10 mouse cellular contexts compared by ENCODE assay signal in genomic region chr4:132262358-132262616, GRCm38 (mm10). TPM values are rescaled to one million over a fixed set of nuclear protein-coding genes. Genes with fewer than 3 reads are reported as not detected.
DNase-seq lines count a peak whose midpoint lies in the region; ATAC-seq and TF ChIP-seq lines count a peak whose summit lies in the region.
"Had no signal": no experiment of that assay in that cellular context is flagged by ENCODE, and none has a peak within 500 bp of the region (broad histone marks: within the 10 kb centered on the region; RNA-seq: fewer than 3 reads in every experiment).

No protein-coding gene starts in this region.

- H3K9me3 ChIP-seq in hindbrain, embryonic 10.5 days = no peaks in the 10 kb centered on the region
- no peaks in the 10 kb centered on the region for H3K9me3 ChIP-seq in hindbrain, embryonic 11.5 days (ENCODE audit: control insufficient read depth, low read length)
- peaks cover 2% of the 10 kb centered on the region for H3K9me3 ChIP-seq in CH12.LX (replicated peaks; ENCODE audit: low read length)
- 0 out of 2 replicates have a peak, but pooled peaks cover 2% of the 10 kb centered on the region for H3K9me3 ChIP-seq in embryonic facial prominence, embryonic 10.5 days
- no peaks in the 10 kb centered on the region for H3K9me3 ChIP-seq in liver, embryonic 16.5 days (replicated peaks; ENCODE audit: control insufficient read depth, low read length)

- peak overlapping the region; percentile 99 for H3K27ac ChIP-seq in hindbrain, embryonic 10.5 days
- no peak overlapping the region for H3K27ac ChIP-seq in hindbrain, embryonic 11.5 days (ENCODE audit: low read depth, low read length)
- no peak overlapping the region for H3K27ac ChIP-seq in CH12.LX (ENCODE audit: insufficient read depth, low read depth)
- H3K27ac ChIP-seq in embryonic facial prominence, embryonic 10.5 days (replicated peaks) = peak overlapping the region; percentile 99
- H3K27ac ChIP-seq in liver, embryonic 16.5 days (ENCODE audit: low read length) = peak overlapping the region; percentile 91

- in situ Hi-C loops in CH12.LX (cut with MboI; ENCODE audit: low pct_ligation_motif_present, low pct_unique_long_range_greater_than_20kb, low sequenced_read_pairs) = no loop called here

- H3K4me1 ChIP-seq in hindbrain, embryonic 10.5 days (replicated peaks) = peaks cover 26% of the 10 kb centered on the region
- peaks cover 4% of the 10 kb centered on the region; the same call in 1 of the 2 replicates for H3K4me1 ChIP-seq in hindbrain, embryonic 11.5 days (replicated peaks; ENCODE audit: control insufficient read depth, insufficient read depth, low read length)
- H3K4me1 ChIP-seq in CH12.LX (ENCODE audit: control insufficient read depth in 1 of 2, insufficient read depth in 2 of 2) = peaks cover 5 to 16% of the 10 kb centered on the region in 2 experiments; a peak in 3 of 4 replicates
- H3K4me1 ChIP-seq in embryonic facial prominence, embryonic 10.5 days = peaks cover 23% of the 10 kb centered on the region
- H3K4me1 ChIP-seq in liver, embryonic 16.5 days (ENCODE audit: control insufficient read depth, low read depth, low read length) = peaks cover 25% of the 10 kb centered on the region

- no peaks in the 10 kb centered on the region for H3K27me3 ChIP-seq in hindbrain, embryonic 10.5 days (ENCODE audit: insufficient read depth, poor library complexity, severe bottlenecking)
- no peaks in the 10 kb centered on the region for H3K27me3 ChIP-seq in hindbrain, embryonic 11.5 days (ENCODE audit: control insufficient read depth, insufficient read depth, low read length)
- no peaks in the 10 kb centered on the region for H3K27me3 ChIP-seq in CH12.LX (replicated peaks)
- H3K27me3 ChIP-seq in embryonic facial prominence, embryonic 10.5 days (replicated peaks; ENCODE audit: low read depth, poor library complexity, severe bottlenecking) = no peaks in the 10 kb centered on the region
- H3K27me3 ChIP-seq in liver, embryonic 16.5 days (ENCODE audit: control insufficient read depth, insufficient read depth, low read depth, low read length) = no peaks in the 10 kb centered on the region
- H3K27me3 ChIP-seq: Patski had no signal

- no peak for TF ChIP-seq RAD21 in CH12.LX (IDR thresholded peaks at IDR 0.05; ENCODE audit: low read depth, low read length)

- H3K4me2 ChIP-seq in hindbrain, embryonic 11.5 days (replicated peaks; ENCODE audit: low read depth, low read length) = no peak overlapping the region
- peak overlapping the region; percentile 90 for H3K4me2 ChIP-seq in CH12.LX (ENCODE audit: insufficient read depth, low read depth, poor library complexity, severe bottlenecking)
- H3K4me2 ChIP-seq in liver, embryonic 16.5 days (ENCODE audit: low read depth, low read length) = peak overlapping the region; percentile 81

- ATAC-seq in hindbrain, embryonic 11.5 days (ENCODE audit: low FRiP score) = no peak
- no peak for ATAC-seq in liver, embryonic 16.5 days (ENCODE audit: low read depth)
- ATAC-seq in megakaryocyte-erythroid progenitor cell, adult 5-6 weeks (replicated peaks; ENCODE audit: low FRiP score, low TSS enrichment, poor library complexity, severe bottlenecking) = no peak
- ATAC-seq: Patski had no signal

- dilution Hi-C loops in CH12.LX (cut with MboI; ENCODE audit: extremely low pct_ligation_motif_present, extremely low pct_unique_long_range_greater_than_20kb, low sequenced_read_pairs) = no loop called here

- peaks cover 24% of the 10 kb centered on the region for H3K79me2 ChIP-seq in CH12.LX (replicated peaks; ENCODE audit: control insufficient read depth, extremely low read depth, insufficient read depth, poor library complexity, severe bottlenecking)

- no peak for TF ChIP-seq EP300 in CH12.LX (IDR thresholded peaks at IDR 0.05; ENCODE audit: low read length)

- 0 out of 2 replicates have a peak, but pooled peaks cover 5% of the 10 kb centered on the region for H3K36me3 ChIP-seq in hindbrain, embryonic 10.5 days
- H3K36me3 ChIP-seq in hindbrain, embryonic 11.5 days (ENCODE audit: control insufficient read depth, insufficient read depth, low read length) = no peaks in the 10 kb centered on the region
- H3K36me3 ChIP-seq in CH12.LX (replicated peaks in 1 of 2; ENCODE audit: control insufficient read depth in 1 of 2, insufficient read depth in 1 of 2, low read length in 1 of 2) = peaks cover 0 to 36% of the 10 kb centered on the region in 2 experiments
- 0 out of 2 replicates have a peak, but pooled peaks cover 11% of the 10 kb centered on the region for H3K36me3 ChIP-seq in embryonic facial prominence, embryonic 10.5 days (replicated peaks)
- H3K36me3 ChIP-seq in liver, embryonic 16.5 days (ENCODE audit: control insufficient read depth, insufficient read depth) = no peaks in the 10 kb centered on the region

- DNase-seq in hindbrain, embryonic 10.5 days (ENCODE audit: low spot score) = no peak
- DNase-seq in hindbrain, embryonic 11.5 days (ENCODE audit: low spot score) = no peak
- no peak for DNase-seq in CH12.LX (ENCODE audit: extremely low read depth)
- no peak for DNase-seq in embryonic facial prominence, embryonic 10.5 days (ENCODE audit: low spot score)
- DNase-seq in gastrocnemius, postnatal 10 days = no peak
- DNase-seq in ovary, adult 18-20 months (ENCODE audit: low spot score) = no peak
- DNase-seq: cerebellum, adult 11 months had no signal

- WGBS in hindbrain, embryonic 10.5 days = 83% methylated on average over 5 of the region's 5 CpGs
- WGBS in hindbrain, embryonic 11.5 days = 79% methylated on average over 5 of the region's 5 CpGs
- 78% methylated on average over 5 of the region's 5 CpGs for WGBS in embryonic facial prominence, embryonic 10.5 days
- WGBS in liver, embryonic 16.5 days (ENCODE audit: insufficient replicate concordance) = 38% methylated on average over 5 of the region's 5 CpGs

- no peak overlapping the region; the same call in 1 of the 2 replicates for H3K9ac ChIP-seq in hindbrain, embryonic 11.5 days (ENCODE audit: low read depth, low read length)
- H3K9ac ChIP-seq in CH12.LX (ENCODE audit: insufficient read depth, low read depth) = peak overlapping the region; percentile 98
- peak overlapping the region; percentile 92 for H3K9ac ChIP-seq in liver, embryonic 16.5 days (ENCODE audit: low read depth, low read length)

- no peak for TF ChIP-seq POLR2A in CH12.LX (IDR thresholded peaks at IDR 0.05; ENCODE audit: low read depth, low read length)

- no peak for TF ChIP-seq CTCF in CH12.LX (conservative IDR thresholded peaks at IDR 0.05 in 1 of 2, IDR thresholded peaks at IDR 0.05 in 1 of 2; ENCODE audit: low read depth in 2 of 2, low read length in 2 of 2)

- H3K4me3 ChIP-seq in hindbrain, embryonic 10.5 days = peak overlapping the region; percentile 96; the same call in 1 of the 2 replicates
- H3K4me3 ChIP-seq in hindbrain, embryonic 11.5 days (ENCODE audit: low read depth, low read length) = no peak overlapping the region
- peak overlapping the region; percentile 58 to 69 (median 65) for H3K4me3 ChIP-seq in CH12.LX (replicated peaks in 1 of 3; ENCODE audit: low read depth in 2 of 3, low read length in 2 of 3, poor library complexity in 1 of 3)
- peak overlapping the region; percentile 89; the same call in 1 of the 2 replicates for H3K4me3 ChIP-seq in embryonic facial prominence, embryonic 10.5 days
- peak overlapping the region; percentile 87 for H3K4me3 ChIP-seq in liver, embryonic 16.5 days (ENCODE audit: low read depth, low read length)

RNA-seq across cellular contexts. Expression of gene Gmeb1, which starts 0.9 kb away (rescaled TPM):
- 42.5 and 45.3 TPM in 2 replicates for polyA plus RNA-seq in hindbrain, embryonic 10.5 days (2016; fragmentation: Nextera tagmentation; extraction: Ambion mirVana)
- 38.4 and 41.4 TPM in 2 replicates for polyA plus RNA-seq in hindbrain, embryonic 11.5 days (2014; fragmentation: Nextera tagmentation; extraction: Ambion mirVana)
- total RNA-seq in CH12.LX (2012; rRNA removed) = 8.8 and 9.0 TPM in 2 replicates
- 7.9 and 8.2 TPM in 2 replicates for total RNA-seq in CH12.LX (2014; rRNA removed)
- 18.0 and 19.3 TPM in 2 replicates for polyA plus RNA-seq in CH12.LX (2012; ENCODE audit: insufficient read length, low read depth)
- polyA plus RNA-seq in embryonic facial prominence, embryonic 10.5 days (2016; fragmentation: Nextera tagmentation; extraction: Ambion mirVana) = 46.2 and 46.5 TPM in 2 replicates
- 12.2 and 12.7 TPM in 2 replicates for polyA plus RNA-seq in liver, embryonic 16.5 days (2015; fragmentation: Nextera tagmentation; extraction: Ambion mirVana)
- total RNA-seq in megakaryocyte-erythroid progenitor cell, adult 5-6 weeks (2014; fragmentation: Nextera tagmentation) = 24.1 and 37.8 TPM in 2 replicates
- total RNA-seq in megakaryocyte-erythroid progenitor cell, adult 5-6 weeks (2017) = 22.0 and 25.1 TPM in 2 replicates
- total RNA-seq in gastrocnemius, postnatal 10 days (2021) = 10 to 100 TPM; 11.2 to 12.3 TPM

RNA-seq across cellular contexts. Expression of gene Taf12, which starts 11.9 kb away (rescaled TPM):
- 60.9 and 62.1 TPM in 2 replicates for polyA plus RNA-seq in hindbrain, embryonic 10.5 days (2016; fragmentation: Nextera tagmentation; extraction: Ambion mirVana)
- 60.5 and 65.0 TPM in 2 replicates for polyA plus RNA-seq in hindbrain, embryonic 11.5 days (2014; fragmentation: Nextera tagmentation; extraction: Ambion mirVana)
- 29.8 and 40.2 TPM in 2 replicates for total RNA-seq in CH12.LX (2012; rRNA removed)
- 74.7 and 86.1 TPM in 2 replicates for total RNA-seq in CH12.LX (2014; rRNA removed)
- 47.8 and 53.5 TPM in 2 replicates for polyA plus RNA-seq in CH12.LX (2012; ENCODE audit: insufficient read length, low read depth)
- polyA plus RNA-seq in embryonic facial prominence, embryonic 10.5 days (2016; fragmentation: Nextera tagmentation; extraction: Ambion mirVana) = 58.8 and 59.3 TPM in 2 replicates
- 31.0 and 35.3 TPM in 2 replicates for polyA plus RNA-seq in liver, embryonic 16.5 days (2015; fragmentation: Nextera tagmentation; extraction: Ambion mirVana)
- 46.1 and 55.7 TPM in 2 replicates for total RNA-seq in megakaryocyte-erythroid progenitor cell, adult 5-6 weeks (2014; fragmentation: Nextera tagmentation)
- total RNA-seq in megakaryocyte-erythroid progenitor cell, adult 5-6 weeks (2017) = 71.5 and 106 TPM in 2 replicates
- 10 to 100 TPM; 22.9 to 25.7 TPM for total RNA-seq in gastrocnemius, postnatal 10 days (2021)

RNA-seq across cellular contexts. Expression of gene Rab42, which starts 40.9 kb away (rescaled TPM):
- 0.77 and 0.96 TPM in 2 replicates for polyA plus RNA-seq in hindbrain, embryonic 10.5 days (2016; fragmentation: Nextera tagmentation; extraction: Ambion mirVana)
- polyA plus RNA-seq in hindbrain, embryonic 11.5 days (2014; fragmentation: Nextera tagmentation; extraction: Ambion mirVana) = 0.39 and 0.61 TPM in 2 replicates
- 0.38 and 0.51 TPM in 2 replicates for total RNA-seq in CH12.LX (2012; rRNA removed)
- not detected in 2 replicates for total RNA-seq in CH12.LX (2014; rRNA removed)
- 0.31 TPM in 1 of 2 replicates, not detected in the other for polyA plus RNA-seq in CH12.LX (2012; ENCODE audit: insufficient read length, low read depth)
- 1.3 and 1.8 TPM in 2 replicates for polyA plus RNA-seq in embryonic facial prominence, embryonic 10.5 days (2016; fragmentation: Nextera tagmentation; extraction: Ambion mirVana)
- 0.41 and 0.61 TPM in 2 replicates for polyA plus RNA-seq in liver, embryonic 16.5 days (2015; fragmentation: Nextera tagmentation; extraction: Ambion mirVana)
- not detected in 2 replicates for total RNA-seq in megakaryocyte-erythroid progenitor cell, adult 5-6 weeks (2014; fragmentation: Nextera tagmentation)
- total RNA-seq in megakaryocyte-erythroid progenitor cell, adult 5-6 weeks (2017) = not detected in 2 replicates
- total RNA-seq in gastrocnemius, postnatal 10 days (2021) = under 1 TPM; 0.72 to 0.87 TPM
- polyA plus RNA-seq: Patski had no signal

RNA-seq across cellular contexts. Expression of gene Ythdf2, which starts 50.2 kb away (rescaled TPM):
- polyA plus RNA-seq in hindbrain, embryonic 10.5 days (2016; fragmentation: Nextera tagmentation; extraction: Ambion mirVana) = 136 and 142 TPM in 2 replicates
- 161 TPM in 2 replicates for polyA plus RNA-seq in hindbrain, embryonic 11.5 days (2014; fragmentation: Nextera tagmentation; extraction: Ambion mirVana)
- total RNA-seq in CH12.LX (2012; rRNA removed) = 51.6 and 63.8 TPM in 2 replicates
- total RNA-seq in CH12.LX (2014; rRNA removed) = 53.3 and 56.5 TPM in 2 replicates
- polyA plus RNA-seq in CH12.LX (2012; ENCODE audit: insufficient read length, low read depth) = 78.3 and 79.4 TPM in 2 replicates
- 155 and 159 TPM in 2 replicates for polyA plus RNA-seq in embryonic facial prominence, embryonic 10.5 days (2016; fragmentation: Nextera tagmentation; extraction: Ambion mirVana)
- polyA plus RNA-seq in liver, embryonic 16.5 days (2015; fragmentation: Nextera tagmentation; extraction: Ambion mirVana) = 24.9 and 28.5 TPM in 2 replicates
- total RNA-seq in megakaryocyte-erythroid progenitor cell, adult 5-6 weeks (2014; fragmentation: Nextera tagmentation) = 54.6 and 67.9 TPM in 2 replicates
- total RNA-seq in megakaryocyte-erythroid progenitor cell, adult 5-6 weeks (2017) = 61.7 and 65.6 TPM in 2 replicates
- total RNA-seq in gastrocnemius, postnatal 10 days (2021) = 10 to 100 TPM; 31.9 to 36.0 TPM

Comparison
In these comparisons a context has a peak if more than half of its experiments do, and no peak if none do; other contexts are left out.
1. H3K27ac ChIP-seq: peak in hindbrain, embryonic 10.5 days (single experiment), embryonic facial prominence, embryonic 10.5 days (single experiment) and liver, embryonic 16.5 days (single experiment); none in hindbrain, embryonic 11.5 days (single experiment) and CH12.LX (single experiment).